Mouse (Mus musculus): ENCODE results near the gene Pfkfb4.

Gene Pfkfb4

GRCm38 (mm10) chr9:109058006-109058765 is 66.6 kb downstream of the Pfkfb4 start:
- in situ Hi-C loops (cut with MboI) = no loop called here

- in situ Hi-C loops (cut with MboI) = no loop called here
Observed at GRCm38 (mm10) chr9:109059136-109059903, 67.7 kb downstream of the Pfkfb4 start, which contains the start of gene Trex1. Gene Trex1 (minus strand): TSS chr9:109059734.

DNA sequence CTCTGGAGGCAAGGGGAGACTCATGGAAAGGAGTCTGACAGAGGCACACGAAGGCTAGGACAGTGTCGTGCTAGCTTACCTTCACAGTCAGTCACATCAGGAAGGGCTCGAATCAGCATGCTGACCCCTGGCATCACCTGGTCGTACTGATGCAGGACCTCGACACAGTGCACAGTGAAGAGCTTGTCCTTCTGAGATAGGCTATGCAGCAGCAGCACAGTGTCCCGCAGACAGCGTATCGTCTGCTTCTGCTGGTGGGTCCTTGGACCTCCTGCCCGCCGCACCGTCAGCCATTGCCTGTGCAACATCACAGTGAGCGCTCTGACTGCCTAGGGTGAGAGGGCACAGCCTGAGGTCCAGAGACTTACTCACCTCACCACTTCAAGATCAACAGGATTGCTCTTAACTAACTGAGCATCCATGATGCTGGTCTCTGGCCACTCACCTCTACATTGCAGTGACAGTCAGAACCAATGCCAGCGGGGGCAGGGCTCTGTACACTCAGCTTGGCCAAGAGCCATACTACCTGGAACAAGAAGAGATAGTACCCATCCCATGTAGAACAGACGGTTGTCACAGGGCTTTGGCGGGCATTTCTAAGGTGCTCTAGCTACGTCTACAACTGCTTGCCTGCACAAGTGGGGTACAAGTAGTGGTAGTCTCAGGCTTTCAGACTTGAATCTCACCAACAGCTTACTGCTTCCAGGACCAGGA is 68.8 kb downstream of the Pfkfb4 start:
- in situ Hi-C loops (cut with MboI) = loop anchor here (10.0 kb wide), 1 partner anchor 56 kb away; no protein-coding TSS in a partner anchor

- in situ Hi-C loops (cut with MboI) = loop anchor here (10.0 kb wide), 1 partner anchor 56 kb away; no protein-coding TSS in a partner anchor
Observed at GRCm38 (mm10) chr9:109060898-109061295, 69.3 kb downstream of the Pfkfb4 start.

DNA sequence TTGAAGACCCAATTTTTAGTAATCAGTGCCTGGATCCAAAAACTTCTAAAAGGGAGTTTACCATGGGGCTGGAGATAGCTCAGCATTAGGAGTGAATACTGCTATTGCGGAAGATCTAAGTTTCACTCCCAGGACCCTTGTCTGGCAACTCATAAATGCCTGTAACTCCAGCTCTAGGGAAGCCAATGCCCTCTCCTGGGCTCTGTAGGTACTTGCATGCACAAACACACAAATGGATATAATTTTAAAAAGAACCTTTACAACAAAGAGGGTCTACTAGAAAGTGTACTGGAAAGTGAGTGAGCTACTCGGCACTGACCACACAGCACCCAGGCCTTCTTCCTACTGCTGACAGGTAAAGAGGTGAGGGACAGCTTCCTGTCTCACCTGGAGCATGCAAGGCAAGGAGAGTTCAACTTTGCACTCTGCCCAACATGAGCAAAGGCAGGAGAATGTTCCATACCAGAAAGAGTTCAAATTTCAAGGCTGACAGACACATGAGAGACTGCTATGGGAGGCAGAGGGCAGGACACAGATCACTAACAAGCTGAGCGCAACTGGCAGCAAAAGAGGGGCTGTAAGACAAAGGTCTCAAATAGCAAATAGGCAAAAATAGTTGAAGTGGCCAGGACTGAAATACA is 76.6 kb downstream of the Pfkfb4 start:
- in situ Hi-C loops (cut with MboI) = loop anchor here (10.0 kb wide), 1 partner anchor 63 kb away; no protein-coding TSS in a partner anchor

DNA sequence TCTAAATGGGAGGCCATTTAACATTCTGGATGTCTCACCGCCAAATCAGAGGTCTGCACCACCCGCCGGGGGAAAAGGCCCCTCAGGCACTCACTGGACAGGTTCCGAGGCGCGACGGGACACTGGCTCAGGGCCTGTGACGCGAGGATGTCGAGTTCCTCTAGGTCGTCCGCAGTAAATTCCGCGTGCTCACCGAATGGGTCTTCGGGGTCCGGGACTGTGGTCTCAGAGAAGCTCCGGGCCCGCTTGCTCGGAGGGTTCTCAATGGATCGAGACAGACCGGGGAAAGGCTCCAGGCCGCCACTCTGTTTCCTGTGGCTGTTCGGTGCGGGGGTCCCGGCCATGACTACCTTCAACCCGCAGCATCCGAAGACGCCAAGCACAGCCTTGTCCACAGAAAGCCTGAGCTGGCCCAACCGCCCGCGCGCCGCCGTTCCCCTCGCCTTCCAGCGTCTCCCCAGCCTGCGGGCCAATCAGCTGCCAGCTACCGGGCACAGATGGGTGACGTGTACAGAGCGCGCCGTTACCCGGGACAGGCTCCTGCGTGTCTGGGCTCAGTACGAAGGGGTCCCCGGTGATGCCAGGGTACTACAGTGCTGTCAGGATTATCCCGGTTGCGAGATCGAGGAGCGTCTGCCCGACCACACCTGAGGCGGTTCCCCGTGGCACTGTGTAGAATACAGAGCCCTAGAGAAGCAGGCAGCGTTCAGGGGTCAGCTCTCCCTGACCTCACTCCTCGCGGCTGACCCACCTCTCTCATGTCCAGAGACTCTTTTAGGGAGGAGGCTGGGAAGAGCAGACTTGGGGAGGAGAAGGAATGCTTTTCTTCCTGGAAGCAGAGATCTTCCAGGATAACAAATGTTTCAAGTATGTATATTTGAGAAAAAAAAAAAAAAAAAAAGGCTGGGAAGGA is 82.3 kb downstream of the Pfkfb4 start, which contains the start of gene Atrip:
Gene Atrip, minus strand, starts transcription at position 464 of the 913 bp plus-strand sequence.
- in situ Hi-C loops (cut with MboI) = no loop called here

- in situ Hi-C loops (cut with MboI) = no loop called here
Observed at GRCm38 (mm10) chr9:109080516-109080915, 88.9 kb downstream of the Pfkfb4 start.

DNA sequence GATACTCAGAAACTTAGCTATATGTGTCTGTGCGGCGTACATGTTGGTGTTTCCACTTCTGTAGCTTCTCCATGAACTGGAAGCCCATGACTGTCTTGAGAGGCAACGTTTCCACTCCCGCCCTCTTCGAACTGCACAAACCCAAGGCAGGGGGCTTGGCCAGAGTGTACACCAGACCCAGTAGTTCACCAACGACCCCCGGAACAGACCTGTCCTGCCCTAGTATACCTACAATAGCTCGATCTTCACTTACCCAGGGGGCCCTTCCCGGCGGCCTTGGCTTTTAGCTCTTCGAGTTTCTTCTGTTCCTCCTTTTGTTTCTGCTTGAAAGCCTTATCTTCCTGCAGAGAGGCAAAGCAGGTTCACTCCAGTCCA is 90.2 kb downstream of the Pfkfb4 start:
- in situ Hi-C loops (cut with MboI) = no loop called here
